Comparison of ENCODE assay signal across 12 mouse cellular contexts in genomic region chr12:75320441-75320925, GRCm38 (mm10). TPM values are rescaled to one million over a fixed set of nuclear protein-coding genes. Genes with fewer than 3 reads are reported as not detected.
DNase-seq lines count a peak whose midpoint lies in the region; ATAC-seq and TF ChIP-seq lines count a peak whose summit lies in the region.
"Had no signal": no experiment of that assay in that cellular context is flagged by ENCODE, and none has a peak within 500 bp of the region (broad histone marks: within the 10 kb centered on the region; RNA-seq: fewer than 3 reads in every experiment).

No protein-coding gene starts in this region.

- H3K4me1 ChIP-seq in G1E (ENCODE audit: insufficient read depth, low read depth, low read length): peaks cover 25% of the 10 kb centered on the region

- no peaks in the 10 kb centered on the region for H3K36me3 ChIP-seq in G1E (replicated peaks)

- peak overlapping the region; percentile 47; the same call in 1 of the 2 replicates for H3K4me3 ChIP-seq in G1E (ENCODE audit: low read depth, low read length)

- H3K27me3 ChIP-seq in G1E (ENCODE audit: insufficient read depth, low read length): peaks cover 3% of the 10 kb centered on the region; the same call in 1 of the 2 replicates

- TF ChIP-seq CTCF in G1E (IDR thresholded peaks at IDR 0.05; ENCODE audit: low read depth, low read length): no peak

- peak; percentile 56 for ATAC-seq in G1E (ENCODE audit: extremely low read depth, insufficient number of reproducible peaks, low FRiP score, poor library complexity, severe bottlenecking)
- ATAC-seq: forebrain, embryonic 14.5 days; inflammation-experienced regulatory T-cells, adult 6 months had no signal

- intact Hi-C loops in heart, postnatal 14 days (cut with DNase I): no loop called here

- DNase-seq in G1E (ENCODE audit: low spot score): peak; percentile 58
- peak; percentile 56 for DNase-seq in c-Kit-positive CD71-positive TER-119-positive erythroid progenitor cells, embryonic 14.5 days (ENCODE audit: low spot score)
- DNase-seq in heart, postnatal 14 days: peak; percentile 47 to 60
- peak; percentile 23 for DNase-seq in lung, postnatal 14 days
- no peak for DNase-seq in cerebellum, adult 9-11 months
- DNase-seq in right cerebral cortex, postnatal 4 days: no peak
- no peak for DNase-seq in adrenal gland, postnatal 25 days
- no peak for DNase-seq in kidney, postnatal 25 days
- DNase-seq: adrenal gland, postnatal 14 days; layer of hippocampus, postnatal 36 days had no signal

- no peaks in the 10 kb centered on the region; the same call in 1 of the 2 replicates for H3K9me3 ChIP-seq in G1E (replicated peaks)

RNA-seq across cellular contexts. Expression of gene Rhoj, which starts 12.4 kb away (rescaled TPM):
- total RNA-seq in G1E (2014; fragmentation: Nextera tagmentation) (not detected in 2 replicates), G1E (2017) (0.17 and 0.22 TPM in 2 replicates)
- polyA plus RNA-seq in G1E (2012): not detected in 2 replicates
- total RNA-seq in heart, postnatal 14 days (2021): 10 to 100 TPM; 45.6 to 48.9 TPM
- total RNA-seq in adrenal gland, postnatal 25 days (2021): 12.8 and 13.4 TPM in 2 replicates

Comparison
In these comparisons a context has a peak if more than half of its experiments do, and no peak if none do; other contexts are left out.
1. DNase-seq: peak in G1E (single experiment), c-Kit-positive CD71-positive TER-119-positive erythroid progenitor cells, embryonic 14.5 days (single experiment), heart, postnatal 14 days (2 of 2) and lung, postnatal 14 days (single experiment); none in cerebellum, adult 9-11 months (single experiment), right cerebral cortex, postnatal 4 days (single experiment), adrenal gland, postnatal 25 days (single experiment) and kidney, postnatal 25 days (0 of 2).
2. RNA of gene Rhoj, which starts 12.4 kb away (total RNA-seq): 45.6 to 48.9 TPM in heart, postnatal 14 days and 12.8 to 13.4 TPM in adrenal gland, postnatal 25 days; 0.17 to 0.22 TPM in G1E; every median in the first group is over 10 times any median in the second.